Mouse (Mus musculus): Measurements from ENCODE around the gene Stub1. TPM values are rescaled to one million over a fixed set of nuclear protein-coding genes. Genes with fewer than 3 reads are reported as not detected.
A peak's percentile ranks its signal among the peaks of the same experiment; 100 is the strongest.

The Stub1 gene
- polyA plus RNA-seq, 1 experiment, result 144 TPM

DNA sequence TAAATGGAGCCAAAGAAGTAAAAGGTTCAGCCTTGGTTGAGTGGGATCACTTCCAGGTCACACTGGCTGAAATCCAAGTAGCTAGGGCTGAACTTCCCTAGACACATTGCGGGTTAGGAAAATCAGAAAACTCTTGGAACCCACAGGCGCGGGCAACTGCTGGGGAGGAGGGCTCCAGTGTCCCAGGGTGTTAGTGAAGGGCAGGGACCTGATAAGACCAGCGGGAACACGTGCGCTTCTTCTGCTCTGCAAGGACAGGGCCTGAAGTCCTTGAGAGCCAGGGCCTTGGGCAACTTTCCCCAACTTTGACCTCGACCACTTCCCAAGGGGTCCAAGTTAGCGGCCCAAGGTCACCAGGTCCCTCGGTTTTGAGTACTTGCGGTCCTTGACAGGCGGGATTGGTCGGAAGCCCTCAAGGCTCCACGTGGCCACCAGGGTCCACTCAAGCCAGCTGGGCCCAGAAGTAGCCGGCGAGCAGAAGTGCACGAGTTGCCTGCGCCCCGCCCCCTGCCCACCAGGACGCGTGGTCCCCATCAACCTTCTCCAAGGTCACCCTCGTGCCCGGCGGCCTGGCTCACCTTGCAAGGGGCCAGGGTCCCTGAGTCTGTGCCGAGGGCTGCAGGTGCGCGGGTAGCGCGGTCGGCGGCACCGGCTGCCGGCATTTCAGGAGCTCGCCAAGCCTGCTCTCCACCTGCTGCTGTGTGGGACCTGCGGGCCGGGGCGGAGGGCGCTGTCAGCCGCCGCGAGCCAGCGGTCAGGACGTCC, 34.8 kb upstream of the Stub1 start:
- TF ChIP-seq POLR2A (IDR thresholded peaks at IDR 0.05; ENCODE audit: low read depth, low read length) (no peak), CTCF (conservative IDR thresholded peaks at IDR 0.05; ENCODE audit: insufficient read depth, insufficient read length, low read depth, low read length) (no peak)
- peaks cover 18% of the 10 kb centered on the region; the same call in 1 of the 2 replicates for H3K4me1 ChIP-seq (ENCODE audit: control insufficient read depth, insufficient read depth, low read length)
- H3K27ac ChIP-seq (ENCODE audit: insufficient read depth, low read depth, low read length), result peak overlapping the region; percentile 88
- H3K4me3 ChIP-seq (ENCODE audit: insufficient read depth, low read depth, low read length), result peak overlapping the region; percentile 87
- H3K36me3 ChIP-seq (ENCODE audit: control insufficient read depth, insufficient read depth, low read length), result no peaks in the 10 kb centered on the region
- DNase-seq, result peak; percentile 86
- no peaks in the 10 kb centered on the region for H3K27me3 ChIP-seq (replicated peaks; ENCODE audit: control insufficient read depth, insufficient read depth, low read length)
- WGBS, result under 1% methylated on average over 42 of the region's 42 CpGs

DNA sequence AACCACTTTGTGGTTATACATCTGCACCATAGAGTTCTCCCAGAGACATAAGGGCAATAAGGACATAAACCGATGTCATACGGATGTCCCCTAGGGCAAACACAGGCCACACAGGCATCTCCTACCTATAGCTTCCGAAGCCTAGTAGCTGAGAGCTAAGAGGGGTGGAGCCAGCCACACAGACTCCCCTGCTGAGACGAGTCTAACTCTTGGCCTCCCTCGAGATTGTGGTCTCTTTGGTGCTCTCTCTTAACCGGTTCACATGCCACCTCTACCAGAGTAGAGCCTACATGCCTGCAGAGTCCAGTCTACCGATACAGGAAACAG, 34.3 kb upstream of the Stub1 start:
- H3K4me3 ChIP-seq (ENCODE audit: insufficient read depth, low read depth, low read length), result peak overlapping the region; percentile 87
- DNase-seq, result no peak
- no peaks in the 10 kb centered on the region for H3K36me3 ChIP-seq (ENCODE audit: control insufficient read depth, insufficient read depth, low read length)
- TF ChIP-seq POLR2A (IDR thresholded peaks at IDR 0.05; ENCODE audit: low read depth, low read length), result no peak
- no peak for TF ChIP-seq CTCF (conservative IDR thresholded peaks at IDR 0.05; ENCODE audit: insufficient read depth, insufficient read length, low read depth, low read length)
- peak overlapping the region; percentile 88 for H3K27ac ChIP-seq (ENCODE audit: insufficient read depth, low read depth, low read length)
- WGBS, result 8% methylated on average over 7 of the region's 7 CpGs
- peaks cover 18% of the 10 kb centered on the region; the same call in 1 of the 2 replicates for H3K4me1 ChIP-seq (ENCODE audit: control insufficient read depth, insufficient read depth, low read length)
- H3K27me3 ChIP-seq (replicated peaks; ENCODE audit: control insufficient read depth, insufficient read depth, low read length), result no peaks in the 10 kb centered on the region

DNA sequence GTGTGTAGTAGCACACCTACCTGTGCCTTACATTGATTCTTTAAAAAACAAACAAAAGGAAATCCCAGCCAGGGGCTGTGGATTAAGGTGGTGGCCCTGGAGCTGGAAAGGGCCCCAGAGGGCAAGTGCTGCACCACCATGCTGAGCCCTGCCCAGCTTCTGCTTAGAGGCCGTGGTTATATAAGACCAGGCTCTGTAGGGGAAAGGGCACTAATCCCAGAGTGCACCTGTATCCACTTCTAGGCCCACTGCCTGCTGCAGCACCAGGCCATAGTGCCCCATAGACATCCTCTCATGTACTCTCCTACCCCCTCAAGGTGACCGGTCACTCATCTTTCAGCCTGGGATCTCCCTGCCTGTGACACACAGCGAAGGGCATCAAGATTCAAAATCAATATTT, 33.0 kb upstream of the Stub1 start:
- peak overlapping the region; percentile 13 for H3K4me3 ChIP-seq (ENCODE audit: insufficient read depth, low read depth, low read length)
- TF ChIP-seq CTCF (conservative IDR thresholded peaks at IDR 0.05; ENCODE audit: insufficient read depth, insufficient read length, low read depth, low read length) (no peak), POLR2A (IDR thresholded peaks at IDR 0.05; ENCODE audit: low read depth, low read length) (no peak)
- peak overlapping the region; percentile 67 for H3K27ac ChIP-seq (ENCODE audit: insufficient read depth, low read depth, low read length)
- peaks cover 10% of the 10 kb centered on the region; the same call in 1 of the 2 replicates for H3K4me1 ChIP-seq (ENCODE audit: control insufficient read depth, insufficient read depth, low read length)
- peak; percentile 77 for DNase-seq
- 79% methylated on average over 3 of the region's 3 CpGs for WGBS
- no peaks in the 10 kb centered on the region for H3K36me3 ChIP-seq (ENCODE audit: control insufficient read depth, insufficient read depth, low read length)
- H3K27me3 ChIP-seq (replicated peaks; ENCODE audit: control insufficient read depth, insufficient read depth, low read length), result no peaks in the 10 kb centered on the region

DNA sequence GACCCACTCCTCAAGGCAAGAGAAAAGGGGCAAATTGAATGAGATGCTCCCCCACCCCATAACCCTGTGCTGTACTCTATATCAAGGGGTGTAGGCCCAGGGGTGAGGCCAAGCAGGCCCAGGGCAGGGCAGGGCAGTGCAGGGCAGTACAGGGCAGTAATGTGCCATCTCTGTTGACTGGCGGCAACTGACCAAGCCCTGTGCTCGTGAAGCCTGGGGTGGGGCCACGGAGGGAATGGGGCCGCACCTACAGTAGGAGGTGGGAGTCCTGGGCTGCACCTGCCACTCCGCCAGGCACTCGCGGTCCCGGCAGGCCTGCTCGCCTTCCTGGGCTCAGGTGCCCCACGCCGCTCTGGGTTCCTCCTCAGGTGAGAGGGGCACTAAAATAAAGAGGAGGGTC, 32.1 kb upstream of the Stub1 start:
- Histone ChIP-seq H3K27me3 (replicated peaks; ENCODE audit: control insufficient read depth, insufficient read depth, low read length) (no peaks in the 10 kb centered on the region), H3K4me1 (ENCODE audit: control insufficient read depth, insufficient read depth, low read length) (peaks cover 15% of the 10 kb centered on the region; the same call in 1 of the 2 replicates), H3K4me3 (ENCODE audit: insufficient read depth, low read depth, low read length) (peak overlapping the region; percentile 5; the same call in 1 of the 2 replicates), H3K36me3 (ENCODE audit: control insufficient read depth, insufficient read depth, low read length) (no peaks in the 10 kb centered on the region), H3K27ac (ENCODE audit: insufficient read depth, low read depth, low read length) (peak overlapping the region; percentile 67)
- WGBS, result 73% methylated on average over 11 of the region's 11 CpGs
- no peak for TF ChIP-seq CTCF (conservative IDR thresholded peaks at IDR 0.05; ENCODE audit: insufficient read depth, insufficient read length, low read depth, low read length)
- no peak for TF ChIP-seq POLR2A (IDR thresholded peaks at IDR 0.05; ENCODE audit: low read depth, low read length)
- peak; percentile 28 for DNase-seq

DNA sequence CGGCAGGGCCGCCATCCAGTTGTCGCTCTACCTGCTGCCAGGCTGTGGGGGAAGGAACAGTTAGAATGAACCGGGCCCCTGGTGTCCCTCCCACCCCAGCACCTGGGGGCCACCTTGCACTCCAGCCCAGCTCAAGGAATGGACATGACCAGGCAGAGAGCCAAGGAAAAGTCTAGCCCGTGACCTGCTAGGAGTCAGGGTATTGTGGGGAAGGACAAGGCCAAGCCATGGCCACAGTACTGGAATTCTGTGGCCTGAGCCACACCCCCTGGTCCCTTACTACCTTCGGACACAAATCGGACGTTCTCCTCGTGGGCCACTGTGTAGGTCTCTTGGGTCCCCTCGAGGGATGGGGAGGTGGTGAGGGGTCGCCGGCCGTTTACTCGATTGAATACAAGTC, 31.1 kb upstream of the Stub1 start:
- Histone ChIP-seq H3K27ac (ENCODE audit: insufficient read depth, low read depth, low read length) (peak overlapping the region; percentile 14; the same call in 1 of the 2 replicates), H3K27me3 (replicated peaks; ENCODE audit: control insufficient read depth, insufficient read depth, low read length) (no peaks in the 10 kb centered on the region), H3K4me3 (ENCODE audit: insufficient read depth, low read depth, low read length) (no peak overlapping the region), H3K36me3 (ENCODE audit: control insufficient read depth, insufficient read depth, low read length) (no peaks in the 10 kb centered on the region), H3K4me1 (ENCODE audit: control insufficient read depth, insufficient read depth, low read length) (peaks cover 15% of the 10 kb centered on the region; the same call in 1 of the 2 replicates)
- 56% methylated on average over 14 of the region's 14 CpGs for whole genome bisulfite sequencing
- TF ChIP-seq POLR2A (IDR thresholded peaks at IDR 0.05; ENCODE audit: low read depth, low read length) (no peak), CTCF (conservative IDR thresholded peaks at IDR 0.05; ENCODE audit: insufficient read depth, insufficient read length, low read depth, low read length) (no peak)
- DNase-seq, result peak; percentile 68

DNA sequence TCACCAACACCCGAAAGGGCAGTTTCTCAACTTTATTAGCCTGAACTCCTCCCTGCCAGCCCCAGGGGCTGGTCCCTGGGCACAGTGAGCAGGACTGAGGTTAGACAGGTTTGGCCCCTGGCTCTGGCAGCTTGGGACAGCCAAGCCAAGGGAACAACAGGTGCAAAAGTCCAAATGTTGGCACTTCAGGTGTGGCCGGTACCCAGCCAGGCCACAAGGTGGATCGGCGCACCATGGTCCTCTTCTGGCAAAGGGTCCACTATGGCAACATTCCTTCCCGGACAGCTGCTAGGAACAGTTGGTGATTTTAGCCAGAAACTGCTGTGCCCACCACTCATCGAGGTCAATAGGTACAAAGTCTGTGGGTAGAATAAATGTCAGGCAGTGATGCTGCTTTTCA, 30.5 kb upstream of the Stub1 start:
- Histone ChIP-seq H3K4me3 (ENCODE audit: insufficient read depth, low read depth, low read length) (no peak overlapping the region), H3K27me3 (replicated peaks; ENCODE audit: control insufficient read depth, insufficient read depth, low read length) (no peaks in the 10 kb centered on the region), H3K4me1 (ENCODE audit: control insufficient read depth, insufficient read depth, low read length) (peaks cover 11% of the 10 kb centered on the region; the same call in 1 of the 2 replicates), H3K27ac (ENCODE audit: insufficient read depth, low read depth, low read length) (peak overlapping the region; percentile 20; the same call in 1 of the 2 replicates), H3K36me3 (ENCODE audit: control insufficient read depth, insufficient read depth, low read length) (no peaks in the 10 kb centered on the region)
- DNase-seq, result peak; percentile 79
- WGBS, result 60% methylated on average over 6 of the region's 6 CpGs
- TF ChIP-seq POLR2A (IDR thresholded peaks at IDR 0.05; ENCODE audit: low read depth, low read length), result no peak
- TF ChIP-seq CTCF (conservative IDR thresholded peaks at IDR 0.05; ENCODE audit: insufficient read depth, insufficient read length, low read depth, low read length), result peak; percentile 38

Data from kidney, adult 2 months (tissue).